Mouse (Mus musculus) hindbrain, postnatal 0 days (tissue): Measurements from ENCODE around the gene Abhd6. TPM values are rescaled to one million over a fixed set of nuclear protein-coding genes. Genes with fewer than 3 reads are reported as not detected.

Experiments
- ATAC-seq: fragments of 200-750 bp; cut with Nextera tagmentation; 2 replicates; pipeline ENCODE4 v1.8.0; 2017; ENCODE audit warnings: mild to moderate bottlenecking, moderate TSS enrichment, moderate library complexity
- DNase-seq: peaks from one replicate; pipeline ENCODE4 v3.0.0-alpha.2; 2015; ENCODE audit warnings: low spot score
- H3K27ac ChIP-seq: fragments of 300-500 bp; sonication (generic); 2 replicates; pipeline ENCODE4 v1.5.1; 2014; ENCODE audit warnings: mild to moderate bottlenecking
- H3K27me3 ChIP-seq: fragments of 300-500 bp; sonication (generic); 2 replicates; pipeline ENCODE4 v1.6.1; 2014; ENCODE audit warnings: low read length, mixed read lengths; ENCODE audit not compliant: insufficient read depth
- H3K36me3 ChIP-seq: fragments of 300-500 bp; sonication (generic); 2 replicates; pipeline ENCODE4 v1.6.1; 2014; ENCODE audit warnings: low read length, mixed read lengths; ENCODE audit not compliant: insufficient read depth
- H3K4me1 ChIP-seq: fragments of 300-500 bp; sonication (generic); 2 replicates; pipeline ENCODE4 v1.6.1; 2014; ENCODE audit warnings: antibody characterized with exemption, low read length, mixed read lengths; ENCODE audit not compliant: insufficient read depth
- H3K4me2 ChIP-seq: fragments of 300-500 bp; sonication (generic); 2 replicates; pipeline ENCODE4 v1.6.1; 2014; ENCODE audit warnings: low read depth, mild to moderate bottlenecking, low read length, moderate library complexity, mixed read lengths
- H3K4me3 ChIP-seq: fragments of 300-500 bp; sonication (generic); 2 replicates; pipeline ENCODE4 v1.5.1; 2014; ENCODE audit warnings: low read length
- H3K9ac ChIP-seq: fragments of 300-500 bp; sonication (generic); replicated peaks from 2 replicates; pipeline ENCODE4 v1.6.1; 2014; ENCODE audit warnings: mild to moderate bottlenecking, low read length, moderate library complexity, mixed read lengths
- H3K9me3 ChIP-seq: fragments of 300-500 bp; sonication (generic); 2 replicates; pipeline ENCODE4 v1.6.1; 2016; ENCODE audit warnings: low read length, mixed read lengths
- CTCF ChIP-seq: IDR thresholded peaks from 2 replicates; pipeline ENCODE4 v1.5.1; 2016; ENCODE audit warnings: antibody characterized with exemption, control low read depth, low read depth
- WGBS: fragments of 180-500 bp; shearing (Covaris S2); extraction: QIAGEN DNeasy Blood & Tissue Kit; methylation state at CpG from one replicate; pipeline ENCODE4 v1.1.7; 2014; 5-methylcytosine and 5-hydroxymethylcytosine counted together
- polyA plus RNA-seq: library from polyadenylated mRNA; unstranded; fragments of >200 nt; fragmentation: Nextera tagmentation; extraction: Ambion mirVana; gene quantifications from 2 replicates; pipeline ENCODE4 v1.2.1, GENCODE M21; 2015
- total RNA-seq: library from RNA; depleted of rRNA; stranded (reverse); fragments of >200 nt; gene quantifications from 2 replicates; pipeline ENCODE4 v1.2.3, GENCODE M21; 2014

Abhd6 gene
- total and polyA plus RNA-seq, 2 experiments from 2014 or later, result 14.8 to 36.5 TPM

GRCm38 (mm10) chr14:8026769-8027531, 24.2 kb downstream of the Abhd6 start:
- no peak for TF ChIP-seq CTCF
- no peak for DNase-seq

GRCm38 (mm10) chr14:8028086-8028485, 25.4 kb downstream of the Abhd6 start:
- Histone ChIP-seq H3K36me3 (no peaks in the 10 kb centered on the region), H3K9ac (no peak overlapping the region), H3K9me3 (no peaks in the 10 kb centered on the region), H3K27ac (no peak overlapping the region), H3K4me1 (peaks cover 3% of the 10 kb centered on the region; the same call in 1 of the 2 replicates), H3K27me3 (no peaks in the 10 kb centered on the region), H3K4me2 (no peak overlapping the region), H3K4me3 (no peak overlapping the region)
- 92% methylated on average over 5 of the region's 5 CpGs for WGBS
- ATAC-seq, result no peak
- no peak for DNase-seq
- TF ChIP-seq CTCF, result no peak

More at GRCm38 (mm10) chr14:8026769-8027531, 24.2 kb downstream of the Abhd6 start:
- H3K4me1 ChIP-seq, result no peaks in the 10 kb centered on the region; the same call in 1 of the 2 replicates
- H3K9ac ChIP-seq, result no peak overlapping the region
- no peaks in the 10 kb centered on the region for H3K9me3 ChIP-seq
- WGBS, result 85% methylated on average over 10 of the region's 10 CpGs
- no peak overlapping the region for H3K4me3 ChIP-seq
- no peak for ATAC-seq
- H3K27me3 ChIP-seq, result no peaks in the 10 kb centered on the region
- no peaks in the 10 kb centered on the region for H3K36me3 ChIP-seq
- H3K4me2 ChIP-seq, result no peak overlapping the region
- no peak overlapping the region for H3K27ac ChIP-seq

GRCm38 (mm10) chr14:8029752-8030151, 27.1 kb downstream of the Abhd6 start:
- Histone ChIP-seq H3K27me3 (no peaks in the 10 kb centered on the region), H3K4me2 (no peak overlapping the region), H3K9ac (no peak overlapping the region), H3K9me3 (no peaks in the 10 kb centered on the region), H3K4me3 (no peak overlapping the region), H3K36me3 (no peaks in the 10 kb centered on the region), H3K27ac (no peak overlapping the region), H3K4me1 (peaks cover 3% of the 10 kb centered on the region; the same call in 1 of the 2 replicates)
- WGBS, result 92% methylated on average over 1 of the region's 1 CpGs
- no peak for TF ChIP-seq CTCF
- no peak for ATAC-seq
- DNase-seq, result no peak

- no peak for ATAC-seq
- 38% methylated on average over 4 of the region's 4 CpGs for WGBS
- no peak for TF ChIP-seq CTCF
These were observed 27.8 kb downstream of the Abhd6 start for GRCm38 (mm10) chr14:8030535-8030934.

GRCm38 (mm10) chr14:8032087-8032944, 29.6 kb downstream of the Abhd6 start:
- 55% methylated on average over 13 of the region's 13 CpGs for WGBS
- no peak overlapping the region for H3K4me3 ChIP-seq
- TF ChIP-seq CTCF, result no peak
- no peaks in the 10 kb centered on the region for H3K27me3 ChIP-seq
- H3K27ac ChIP-seq, result peak overlapping the region; percentile 62; the same call in 1 of the 2 replicates
- no peak overlapping the region for H3K4me2 ChIP-seq
- peak; percentile 82 for ATAC-seq
- H3K9ac ChIP-seq, result no peak overlapping the region
- H3K4me1 ChIP-seq, result peaks cover 3% of the 10 kb centered on the region; the same call in 1 of the 2 replicates
- H3K36me3 ChIP-seq, result no peaks in the 10 kb centered on the region
- DNase-seq, result peak; percentile 51
- no peaks in the 10 kb centered on the region for H3K9me3 ChIP-seq

More at GRCm38 (mm10) chr14:8030535-8030934, 27.8 kb downstream of the Abhd6 start:
- Histone ChIP-seq H3K36me3 (no peaks in the 10 kb centered on the region), H3K27ac (no peak overlapping the region), H3K27me3 (no peaks in the 10 kb centered on the region), H3K4me1 (peaks cover 3% of the 10 kb centered on the region; the same call in 1 of the 2 replicates), H3K4me2 (no peak overlapping the region), H3K9ac (no peak overlapping the region), H3K4me3 (no peak overlapping the region), H3K9me3 (no peaks in the 10 kb centered on the region)
- no peak for DNase-seq

- H3K27me3 ChIP-seq, result no peaks in the 10 kb centered on the region
- no peak overlapping the region for H3K4me2 ChIP-seq
- DNase-seq (no peak), ATAC-seq (no peak)
- 65% methylated on average over 5 of the region's 5 CpGs for WGBS
- no peaks in the 10 kb centered on the region for H3K36me3 ChIP-seq
- TF ChIP-seq CTCF, result no peak
- no peaks in the 10 kb centered on the region for H3K9me3 ChIP-seq
- no peak overlapping the region for H3K4me3 ChIP-seq
- H3K4me1 ChIP-seq, result peaks cover 3% of the 10 kb centered on the region; the same call in 1 of the 2 replicates
- H3K9ac ChIP-seq, result no peak overlapping the region
- no peak overlapping the region for H3K27ac ChIP-seq
These were observed 31.9 kb downstream of the Abhd6 start for GRCm38 (mm10) chr14:8034561-8034960.
